Mouse (Mus musculus) left cerebral cortex, postnatal 4 days (tissue): ENCODE measurements at regions not wholly inside any gene's neighbourhood (a gene's known extent, or its start where the extent isn't known, plus 50 kb on each side); places are given as distances from the start of the nearest gene placed in this dataset.

Experiments used
- DNase-seq: peaks from one replicate; pipeline ENCODE4 v3.0.0-alpha.2; 2022
- intact Hi-C: fragments of 180-260 bp; cut with DNase I; formaldehyde crosslinking; loops from one replicate; pipeline ENCODE4 v1.15.1; 2025

- intact Hi-C loops, result no loop called here
- no peak for DNase-seq
Measured at GRCm38 (mm10) chr14:80657408-80657807, 673.5 kb downstream of the Olfm4 start.

- intact Hi-C loops, result no loop called here
- DNase-seq, result peak; percentile 11
Measured at GRCm38 (mm10) chr14:80682876-80683275, 699.0 kb downstream of the Olfm4 start.

GRCm38 (mm10) chr14:80683282-80683681, 699.4 kb downstream of the Olfm4 start:
- intact Hi-C loops, result no loop called here
- DNase-seq, result no peak

GRCm38 (mm10) chr14:80683703-80684102, 699.8 kb downstream of the Olfm4 start:
- peak; percentile 43 for DNase-seq
- intact Hi-C loops, result no loop called here

- DNase-seq, result no peak
- intact Hi-C loops, result no loop called here
Measured at GRCm38 (mm10) chr14:80690476-80690875, 706.6 kb downstream of the Olfm4 start.

GRCm38 (mm10) chr14:80722766-80723531, 739.1 kb downstream of the Olfm4 start:
- intact Hi-C loops, result no loop called here
- no peak for DNase-seq

GRCm38 (mm10) chr14:80731194-80731593, 747.3 kb downstream of the Olfm4 start:
- no peak for DNase-seq
- intact Hi-C loops, result no loop called here
